Mouse (Mus musculus) MEL (cell line): ENCODE results near the gene Stk16. TPM values are rescaled to one million over a fixed set of nuclear protein-coding genes. Genes with fewer than 3 reads are reported as not detected.

Experiments
- DNase-seq: peaks from one replicate; pipeline ENCODE4 v3.0.0; 2011; ENCODE audit warnings: low read depth, low spot score
- H3K27ac ChIP-seq: 2 replicates; pipeline ENCODE4 v1.5.1; 2012; ENCODE audit warnings: low read depth, mild to moderate bottlenecking, control low read depth, low read length, moderate library complexity; ENCODE audit not compliant: control insufficient read depth
- H3K27me3 ChIP-seq, 2 experiments: fragments of 150-350 bp in 1 of 2; sonication (generic) in 1 of 2; 2 replicates each; pipeline ENCODE4 v1.6.1; 2012; ENCODE audit warnings: low read length in 2 of 2, mild to moderate bottlenecking in 2 of 2, improper control_type of control experiment in 1 of 2, moderate library complexity in 1 of 2; ENCODE audit not compliant: insufficient read depth in 2 of 2, control insufficient read depth in 1 of 2
- H3K36me3 ChIP-seq, 2 experiments: 2 replicates each; pipeline ENCODE4 v1.6.1; 2012 to 2014; ENCODE audit warnings: low read length in 2 of 2, improper control_type of control experiment in 1 of 2, inconsistent platforms in 1 of 2, mild to moderate bottlenecking in 1 of 2; ENCODE audit not compliant: insufficient read depth in 2 of 2, control insufficient read depth in 1 of 2
- H3K4me1 ChIP-seq, 2 experiments: fragments of 150-350 bp in 1 of 2; sonication (generic) in 1 of 2; 2 replicates each; pipeline ENCODE4 v1.6.1; 2012; ENCODE audit warnings: low read length in 2 of 2, improper control_type of control experiment in 1 of 2, mild to moderate bottlenecking in 1 of 2; ENCODE audit not compliant: insufficient read depth in 2 of 2, control insufficient read depth in 1 of 2
- H3K4me3 ChIP-seq, 2 experiments: fragments of 150-350 bp in 1 of 2; sonication (generic) in 1 of 2; 2 replicates each; pipeline ENCODE4 v1.5.1; 2012; ENCODE audit warnings: low read depth in 2 of 2, low read length in 2 of 2, mild to moderate bottlenecking in 2 of 2, moderate library complexity in 2 of 2, control low read depth in 1 of 2, improper control_type of control experiment in 1 of 2; ENCODE audit not compliant: control insufficient read depth in 1 of 2, insufficient read depth in 1 of 2
- H3K79me2 ChIP-seq: 2 replicates; pipeline ENCODE4 v1.6.1; 2012; ENCODE audit warnings: mild to moderate bottlenecking, low read length, moderate library complexity; ENCODE audit not compliant: control insufficient read depth, poor library complexity, insufficient read depth
- H3K9ac ChIP-seq: 2 replicates; pipeline ENCODE4 v1.6.1; 2012; ENCODE audit warnings: low read depth, mild to moderate bottlenecking, control low read depth, low read length, moderate library complexity; ENCODE audit not compliant: control insufficient read depth, poor library complexity, severe bottlenecking
- H3K9me3 ChIP-seq: fragments of 150-350 bp; sonication (generic); replicated peaks from 2 replicates; pipeline ENCODE4 v1.6.1; 2012; ENCODE audit warnings: mild to moderate bottlenecking, low read length, improper control_type of control experiment, moderate library complexity; ENCODE audit not compliant: insufficient read depth
- BHLHE40 ChIP-seq: IDR thresholded peaks from 2 replicates; pipeline ENCODE4 v1.6.1; 2012; ENCODE audit warnings: low read depth, mild to moderate bottlenecking, inconsistent platforms, low read length, improper control_type of control experiment, borderline replicate concordance
- CHD1 ChIP-seq: IDR thresholded peaks from 2 replicates; pipeline ENCODE4 v1.6.1; 2012; ENCODE audit warnings: low read depth, mild to moderate bottlenecking, inconsistent platforms, low read length, improper control_type of control experiment
- CHD2 ChIP-seq: IDR thresholded peaks from 2 replicates; pipeline ENCODE4 v1.6.1; 2011; ENCODE audit warnings: low read length, improper control_type of control experiment
- CTCF ChIP-seq, 3 experiments: IDR thresholded peaks in 2 of 3; conservative IDR thresholded peaks in 1 of 3; 2 replicates each; pipeline ENCODE4 v1.5.1; 2011 to 2012; ENCODE audit warnings: low read length in 3 of 3, low read depth in 2 of 3, mild to moderate bottlenecking in 2 of 3, improper control_type of control experiment in 1 of 3, inconsistent platforms in 1 of 3, mixed read lengths in 1 of 3, moderate library complexity in 1 of 3; ENCODE audit not compliant: control insufficient read depth in 1 of 3, insufficient read depth in 1 of 3, poor library complexity in 1 of 3, severe bottlenecking in 1 of 3
- E2F4 ChIP-seq: IDR thresholded peaks from 2 replicates; pipeline ENCODE4 v1.6.1; 2011; ENCODE audit warnings: low read depth, low read length, improper control_type of control experiment, borderline replicate concordance
- ELF1 ChIP-seq: IDR thresholded peaks from 2 replicates; pipeline ENCODE4 v1.6.1; 2014; ENCODE audit warnings: low read depth, mild to moderate bottlenecking, inconsistent platforms, low read length, improper control_type of control experiment, moderate library complexity
- EP300 ChIP-seq, 2 experiments: IDR thresholded peaks; 2 replicates each; pipeline ENCODE4 v1.6.1; 2011; ENCODE audit warnings: improper control_type of control experiment in 2 of 2, low read length in 2 of 2, low read depth in 1 of 2, mild to moderate bottlenecking in 1 of 2
- ETS1 ChIP-seq: IDR thresholded peaks from 2 replicates; pipeline ENCODE4 v1.6.1; 2012; ENCODE audit warnings: low read depth, mild to moderate bottlenecking, inconsistent platforms, low read length, improper control_type of control experiment, moderate library complexity
- GABPA ChIP-seq: IDR thresholded peaks from 2 replicates; pipeline ENCODE4 v1.6.1; 2012; ENCODE audit warnings: low read depth, mild to moderate bottlenecking, inconsistent platforms, low read length, improper control_type of control experiment, moderate library complexity
- GATA1 ChIP-seq: IDR thresholded peaks from 2 replicates; pipeline ENCODE4 v1.6.1; 2011; ENCODE audit warnings: low read depth, low read length, improper control_type of control experiment
- HCFC1 ChIP-seq: IDR thresholded peaks from 2 replicates; pipeline ENCODE4 v1.6.1; 2012; ENCODE audit warnings: low read depth, mild to moderate bottlenecking, inconsistent platforms, low read length, improper control_type of control experiment, moderate library complexity
- JUND ChIP-seq: IDR thresholded peaks from 2 replicates; pipeline ENCODE4 v1.6.1; 2011; ENCODE audit warnings: low read depth, mild to moderate bottlenecking, improper control_type of control experiment, low read length
- KAT2A ChIP-seq: conservative IDR thresholded peaks from 2 replicates; pipeline ENCODE4 v1.6.1; 2012; ENCODE audit warnings: low read depth, low read length, improper control_type of control experiment, inconsistent platforms
- MAFK ChIP-seq: IDR thresholded peaks from 2 replicates; pipeline ENCODE4 v1.6.1; 2011; ENCODE audit warnings: low read depth, mild to moderate bottlenecking, low read length, improper control_type of control experiment, borderline replicate concordance
- MAX ChIP-seq: IDR thresholded peaks from 2 replicates; pipeline ENCODE4 v1.6.1; 2011; ENCODE audit warnings: low read length, improper control_type of control experiment
- MAZ ChIP-seq: IDR thresholded peaks from 2 replicates; pipeline ENCODE4 v1.6.1; 2012; ENCODE audit warnings: low read depth, mild to moderate bottlenecking, inconsistent platforms, low read length, improper control_type of control experiment
- MEF2A ChIP-seq: IDR thresholded peaks from 2 replicates; pipeline ENCODE4 v1.6.1; 2014; ENCODE audit warnings: low read depth, mild to moderate bottlenecking, inconsistent platforms, low read length, improper control_type of control experiment; ENCODE audit not compliant: poor library complexity, insufficient replicate concordance, severe bottlenecking; ENCODE audit errors: extremely low read depth
- MXI1 ChIP-seq: IDR thresholded peaks from 2 replicates; pipeline ENCODE4 v1.6.1; 2011; ENCODE audit warnings: mild to moderate bottlenecking, low read depth, low read length, improper control_type of control experiment
- MYB ChIP-seq: IDR thresholded peaks from 2 replicates; pipeline ENCODE4 v1.6.1; 2011; ENCODE audit warnings: mild to moderate bottlenecking, low read depth, low read length, improper control_type of control experiment
- MYC ChIP-seq: IDR thresholded peaks from 2 replicates; pipeline ENCODE4 v1.6.1; 2011; ENCODE audit warnings: low read depth, mild to moderate bottlenecking, low read length, improper control_type of control experiment, moderate library complexity
- NELFE ChIP-seq: IDR thresholded peaks from 2 replicates; pipeline ENCODE4 v1.6.1; 2011; ENCODE audit warnings: low read depth, low read length, improper control_type of control experiment
- NRF1 ChIP-seq: IDR thresholded peaks from 2 replicates; pipeline ENCODE4 v1.6.1; 2014; ENCODE audit warnings: low read depth, mild to moderate bottlenecking, inconsistent platforms, low read length, improper control_type of control experiment, moderate library complexity; ENCODE audit not compliant: poor library complexity, insufficient read depth, severe bottlenecking
- POLR2A ChIP-seq, 2 experiments: IDR thresholded peaks; 2 replicates each; pipeline ENCODE4 v1.6.1; 2011 to 2012; ENCODE audit warnings: low read length in 2 of 2, mild to moderate bottlenecking in 2 of 2, control low read depth in 1 of 2, improper control_type of control experiment in 1 of 2, low read depth in 1 of 2, moderate library complexity in 1 of 2; ENCODE audit not compliant: control insufficient read depth in 1 of 2, insufficient read depth in 1 of 2, poor library complexity in 1 of 2
- POLR2AphosphoS2 ChIP-seq: IDR thresholded peaks from 2 replicates; pipeline ENCODE4 v1.6.1; 2011; ENCODE audit warnings: low read length, improper control_type of control experiment
- RAD21 ChIP-seq: IDR thresholded peaks from 2 replicates; pipeline ENCODE4 v1.6.1; 2011; ENCODE audit warnings: mild to moderate bottlenecking, low read depth, low read length, improper control_type of control experiment
- RCOR1 ChIP-seq: IDR thresholded peaks from 2 replicates; pipeline ENCODE4 v1.6.1; 2012; ENCODE audit warnings: low read depth, mild to moderate bottlenecking, inconsistent platforms, low read length, improper control_type of control experiment
- SIN3A ChIP-seq: IDR thresholded peaks from 2 replicates; pipeline ENCODE4 v1.6.1; 2012; ENCODE audit warnings: low read length, improper control_type of control experiment, inconsistent platforms
- SMC3 ChIP-seq: IDR thresholded peaks from 2 replicates; pipeline ENCODE4 v1.6.1; 2011; ENCODE audit warnings: low read depth, low read length, improper control_type of control experiment
- TAL1 ChIP-seq: IDR thresholded peaks from 2 replicates; pipeline ENCODE4 v1.6.1; 2012; ENCODE audit warnings: mild to moderate bottlenecking, inconsistent platforms, low read length, moderate library complexity, mixed read lengths
- TBP ChIP-seq: IDR thresholded peaks from 2 replicates; pipeline ENCODE4 v1.8.0; 2011; ENCODE audit warnings: low read depth, low read length, improper control_type of control experiment
- TCF12 ChIP-seq: IDR thresholded peaks from 2 replicates; pipeline ENCODE4 v1.6.1; 2014; ENCODE audit warnings: low read depth, mild to moderate bottlenecking, inconsistent platforms, low read length, improper control_type of control experiment, moderate library complexity
- UBTF ChIP-seq: IDR thresholded peaks from 2 replicates; pipeline ENCODE4 v1.6.1; 2012; ENCODE audit warnings: low read depth, mild to moderate bottlenecking, inconsistent platforms, low read length, improper control_type of control experiment, moderate library complexity, borderline replicate concordance; ENCODE audit not compliant: insufficient read depth
- USF1 ChIP-seq: IDR thresholded peaks from 2 replicates; pipeline ENCODE4 v1.6.1; 2014; ENCODE audit warnings: low read depth, mild to moderate bottlenecking, inconsistent platforms, low read length, improper control_type of control experiment, moderate library complexity
- USF2 ChIP-seq, 2 experiments: IDR thresholded peaks; 2 replicates each; pipeline ENCODE4 v1.6.1; 2011 to 2012; ENCODE audit warnings: improper control_type of control experiment in 2 of 2, low read length in 2 of 2, borderline replicate concordance in 1 of 2, inconsistent platforms in 1 of 2, low read depth in 1 of 2, mild to moderate bottlenecking in 1 of 2; ENCODE audit not compliant: insufficient read depth in 1 of 2
- ZC3H11A ChIP-seq: IDR thresholded peaks from 2 replicates; pipeline ENCODE4 v1.6.1; 2012; ENCODE audit warnings: low read depth, mild to moderate bottlenecking, inconsistent platforms, low read length, improper control_type of control experiment
- ZKSCAN1 ChIP-seq: IDR thresholded peaks from 2 replicates; pipeline ENCODE4 v1.6.1; 2012; ENCODE audit warnings: low read depth, mild to moderate bottlenecking, inconsistent platforms, low read length, improper control_type of control experiment, moderate library complexity
- ZMIZ1 ChIP-seq: IDR thresholded peaks from 2 replicates; pipeline ENCODE4 v1.6.1; 2012; ENCODE audit warnings: low read depth, mild to moderate bottlenecking, inconsistent platforms, low read length, improper control_type of control experiment, moderate library complexity
- ZNF384 ChIP-seq: IDR thresholded peaks from 2 replicates; pipeline ENCODE4 v1.6.1; 2012; ENCODE audit warnings: low read depth, mild to moderate bottlenecking, inconsistent platforms, low read length, improper control_type of control experiment
- polyA plus RNA-seq, 2 experiments: library from polyadenylated mRNA; stranded (reverse) in 1 of 2; unstranded in 1 of 2; fragments of >175 nt in 1 of 2; fragments of >200 nt in 1 of 2; gene quantifications; 2 replicates each; pipeline versions ENCODE4 v1.2.1 to v1.2.4; 2012; ENCODE audit warnings: low replicate concordance in 2 of 2, low read depth in 1 of 2; ENCODE audit not compliant: insufficient read length in 2 of 2, insufficient read depth in 1 of 2, missing spikeins in 1 of 2
- total RNA-seq: library from RNA; depleted of rRNA; stranded (reverse); fragments of 300-350 nt; gene quantifications from 2 replicates; pipeline ENCODE4 v1.2.3, GENCODE M21; 2012

The Stk16 gene
- total and polyA plus RNA-seq, 3 experiments = 110 to 154 TPM; not detected in 1

DNA sequence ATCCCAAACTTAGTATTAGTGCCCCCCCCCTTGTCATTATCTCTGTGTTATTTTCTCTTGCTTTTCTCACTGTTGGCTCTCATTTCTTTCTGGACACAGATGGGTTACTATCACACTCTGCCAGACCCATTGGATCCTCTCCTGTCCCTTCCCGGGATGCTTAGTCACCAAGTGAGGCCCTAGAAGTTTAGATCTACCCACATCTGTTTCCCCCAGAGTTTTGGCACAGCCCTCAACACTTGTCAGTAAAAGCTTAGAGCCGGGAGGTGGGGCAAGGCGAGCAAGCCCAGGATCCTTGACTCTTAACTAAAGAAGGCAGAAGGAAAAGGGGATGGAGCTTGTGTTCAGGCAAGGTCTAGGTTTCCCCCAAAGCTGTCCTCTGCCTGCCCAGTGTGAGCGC is 18.5 kb downstream of the Stk16 start:
- H3K9ac ChIP-seq = no peak overlapping the region
- no peak overlapping the region for H3K4me3 ChIP-seq
- H3K9me3 ChIP-seq = no peaks in the 10 kb centered on the region
- peak; percentile 92 for DNase-seq
- H3K27me3 ChIP-seq = no peaks in the 10 kb centered on the region
- H3K36me3 ChIP-seq = peaks cover 0 to 51% of the 10 kb centered on the region in 2 experiments; a peak in 2 of 4 replicates
- H3K79me2 ChIP-seq = no peaks in the 10 kb centered on the region
- H3K4me1 ChIP-seq = peaks cover 28 to 60% of the 10 kb centered on the region in 2 experiments
- H3K27ac ChIP-seq = peak overlapping the region; percentile 36
- no peak for TF ChIP-seq NELFE
- peak; percentile 75 for TF ChIP-seq RCOR1
- no peak for TF ChIP-seq MAZ
- TF ChIP-seq MEF2A = no peak
- no peak for TF ChIP-seq CHD1
- no peak for TF ChIP-seq E2F4
- peak; percentile 88 to 91 for TF ChIP-seq EP300 (IDR thresholded peaks at IDR 0.05; ENCODE audit: low read depth in 1 of 2, low read length in 2 of 2)
- TF ChIP-seq JUND = no peak
- TF ChIP-seq TCF12 = peak; percentile 90
- TF ChIP-seq GABPA = no peak
- no peak for TF ChIP-seq CHD2
- peak; percentile 71; the same call in 1 of the 2 replicates for TF ChIP-seq SIN3A
- peak; percentile 40; the same call in 1 of the 2 replicates for TF ChIP-seq MXI1
- no peak for TF ChIP-seq ZNF384
- no peak for TF ChIP-seq RAD21
- TF ChIP-seq USF2 (IDR thresholded peaks at IDR 0.05; ENCODE audit: borderline replicate concordance in 1 of 2, insufficient read depth in 1 of 2, low read depth in 1 of 2, low read length in 2 of 2) = no peak
- peak; percentile 90 for TF ChIP-seq ETS1
- no peak for TF ChIP-seq POLR2AphosphoS2
- no peak; the same call in 1 of the 2 replicates for TF ChIP-seq MYB
- no peak for TF ChIP-seq MAFK
- TF ChIP-seq SMC3 = no peak
- no peak for TF ChIP-seq POLR2A (IDR thresholded peaks at IDR 0.05; ENCODE audit: control insufficient read depth in 1 of 2, insufficient read depth in 1 of 2, low read depth in 1 of 2, low read length in 2 of 2, poor library complexity in 1 of 2)
- TF ChIP-seq TBP = no peak
- TF ChIP-seq CTCF (IDR thresholded peaks at IDR 0.05 in 2 of 3, conservative IDR thresholded peaks at IDR 0.05 in 1 of 3; ENCODE audit: control insufficient read depth in 1 of 3, insufficient read depth in 1 of 3, low read depth in 2 of 3, low read length in 3 of 3, poor library complexity in 1 of 3, severe bottlenecking in 1 of 3) = no peak
- 0 out of 2 replicates have a peak, but pooled peaks have one; percentile 45 for TF ChIP-seq HCFC1
- TF ChIP-seq USF1 = no peak
- TF ChIP-seq MYC = no peak
- TF ChIP-seq MAX = no peak
- no peak for TF ChIP-seq KAT2A
- TF ChIP-seq GATA1 = peak; percentile 77
- no peak for TF ChIP-seq ELF1
- TF ChIP-seq TAL1 = peak; percentile 93
- TF ChIP-seq NRF1 = 0 out of 2 replicates have a peak, but pooled peaks have one; percentile 15
- no peak for TF ChIP-seq ZC3H11A
- no peak for TF ChIP-seq BHLHE40
- TF ChIP-seq ZKSCAN1 = no peak
- TF ChIP-seq ZMIZ1 = no peak
- no peak for TF ChIP-seq UBTF
